In genomic region chr16:97593057-97593456, GRCm38 (mm10) we compare ENCODE assay signal across 8 mouse cellular contexts. TPM values are rescaled to one million over a fixed set of nuclear protein-coding genes. Genes with fewer than 3 reads are reported as not detected.
DNase-seq lines count a peak whose midpoint lies in the region; ATAC-seq and TF ChIP-seq lines count a peak whose summit lies in the region.
"Had no signal": no experiment of that assay in that cellular context is flagged by ENCODE, and none has a peak within 500 bp of the region (broad histone marks: within the 10 kb centered on the region; RNA-seq: fewer than 3 reads in every experiment).

No protein-coding gene starts in this region.

- no peak overlapping the region for H3K27ac ChIP-seq in heart, postnatal 0 days (ENCODE audit: low read depth)
- H3K27ac ChIP-seq: lung, embryonic 15.5 days had no signal

- H3K36me3 ChIP-seq in heart, postnatal 0 days (replicated peaks; ENCODE audit: control insufficient read depth, insufficient read depth, low read length) = no peaks in the 10 kb centered on the region
- H3K36me3 ChIP-seq in splenic B cell, adult 2 months (ENCODE audit: control insufficient read depth, insufficient read depth, low read length, poor library complexity, severe bottlenecking) = no peaks in the 10 kb centered on the region
- H3K36me3 ChIP-seq: lung, embryonic 15.5 days had no signal

- peak; percentile 88 for TF ChIP-seq CTCF in heart, postnatal 0 days (IDR thresholded peaks at IDR 0.05; ENCODE audit: low read depth)

- TF ChIP-seq EP300 in heart, postnatal 0 days (IDR thresholded peaks at IDR 0.05; ENCODE audit: low read depth) = no peak

- peak; percentile 67 for ATAC-seq in CD4-positive, CD25-positive, alpha-beta regulatory T cell, adult 4 months
- no peak for ATAC-seq in heart, postnatal 0 days (ENCODE audit: insufficient read depth, low read depth)
- peak; percentile 96 for ATAC-seq in megakaryocyte, adult 5-6 weeks (ENCODE audit: poor library complexity, severe bottlenecking)

- peak; percentile 56 for DNase-seq in MEL-GATA-1-ER (ENCODE audit: extremely low read depth, low read depth)
- peak; percentile 16 to 57 for DNase-seq in cerebellum, postnatal 25 days
- DNase-seq in heart, postnatal 0 days (ENCODE audit: low spot score) = peak; percentile 66
- DNase-seq in layer of hippocampus, adult 9-11 months = peak; percentile 7
- DNase-seq in splenic B cell, adult 2 months (ENCODE audit: low read depth, low spot score) = peak; percentile 79

- H3K27me3 ChIP-seq in heart, postnatal 0 days (ENCODE audit: control insufficient read depth, insufficient read depth, low read length) = no peaks in the 10 kb centered on the region
- H3K27me3 ChIP-seq in splenic B cell, adult 2 months (ENCODE audit: control insufficient read depth, insufficient read depth, low read length, poor library complexity, severe bottlenecking) = no peaks in the 10 kb centered on the region
- H3K27me3 ChIP-seq: lung, embryonic 15.5 days had no signal

- H3K4me2 ChIP-seq in heart, postnatal 0 days (ENCODE audit: low read depth, low read length) = no peak overlapping the region
- H3K4me2 ChIP-seq: lung, embryonic 15.5 days had no signal

- H3K4me1 ChIP-seq in heart, postnatal 0 days (ENCODE audit: control insufficient read depth, insufficient read depth) = no peaks in the 10 kb centered on the region

- no peak overlapping the region for H3K9ac ChIP-seq in heart, postnatal 0 days (replicated peaks; ENCODE audit: low read depth, low read length)
- H3K9ac ChIP-seq: lung, embryonic 15.5 days had no signal

- WGBS in heart, postnatal 0 days = 11% methylated on average over 1 of the region's 1 CpGs

- H3K9me3 ChIP-seq in heart, postnatal 0 days (replicated peaks; ENCODE audit: control insufficient read depth, low read length) = no peaks in the 10 kb centered on the region
- H3K9me3 ChIP-seq: lung, embryonic 15.5 days had no signal

- H3K4me3 ChIP-seq in heart, postnatal 0 days (ENCODE audit: low read depth, low read length) = no peak overlapping the region
- H3K4me3 ChIP-seq: lung, embryonic 15.5 days had no signal

RNA-seq across cellular contexts. Expression of gene Tmprss2, which starts 17.9 kb away (rescaled TPM):
- not detected for polyA plus RNA-seq in CD4-positive, CD25-positive, alpha-beta regulatory T cell, adult 4 months (2017; shearing (Covaris generic))
- total RNA-seq in heart, postnatal 0 days (2014; rRNA removed; ENCODE audit: low replicate concordance) = 0.19 and 7.1 TPM in 2 replicates
- polyA plus RNA-seq in heart, postnatal 0 days (2015; fragmentation: Nextera tagmentation; extraction: Ambion mirVana) = 0.11 and 0.21 TPM in 2 replicates
- not detected in 2 replicates for total RNA-seq in megakaryocyte, adult 5-6 weeks (2015)
- not detected in 2 replicates for total RNA-seq in megakaryocyte, adult 5-6 weeks (2017)

Comparison
In these comparisons a context has a peak if more than half of its experiments do, and no peak if none do; other contexts are left out.
1. DNase-seq: peak in every context shown above with its lines; median percentile 79 in splenic B cell, adult 2 months; 66 in heart, postnatal 0 days; 56 in MEL-GATA-1-ER; 36 in cerebellum, postnatal 25 days; 7 in layer of hippocampus, adult 9-11 months.